Comparison of ENCODE assay signal across 32 mouse cellular contexts in the genomic region with DNA sequence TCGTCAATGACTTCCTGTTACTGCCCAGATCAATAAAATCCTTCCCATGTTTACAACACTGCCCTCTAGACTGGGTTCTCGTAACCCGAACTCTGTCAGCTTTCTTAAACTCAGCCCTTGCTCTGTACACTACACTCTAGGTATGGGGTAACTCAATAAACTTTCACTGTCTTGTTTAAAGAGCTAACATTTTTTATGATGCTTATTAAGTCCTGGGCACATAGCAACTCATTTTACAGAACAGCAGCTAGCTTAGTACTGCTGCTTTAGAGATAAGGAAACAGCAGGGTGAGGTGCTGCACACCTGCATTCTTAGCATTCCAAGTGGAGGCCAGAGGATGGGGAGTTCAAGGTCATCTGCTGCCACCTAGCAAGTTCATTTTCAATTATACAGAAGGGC. TPM values are rescaled to one million over a fixed set of nuclear protein-coding genes. Genes with fewer than 3 reads are reported as not detected.
DNase-seq lines count a peak whose midpoint lies in the region; ATAC-seq and TF ChIP-seq lines count a peak whose summit lies in the region.
"Had no signal": no experiment of that assay in that cellular context is flagged by ENCODE, and none has a peak within 500 bp of the region (broad histone marks: within the 10 kb centered on the region; RNA-seq: fewer than 3 reads in every experiment).

No protein-coding gene starts in this region.

- H3K9me3 ChIP-seq in limb, embryonic 11.5 days (ENCODE audit: control insufficient read depth, low read length), result no peaks in the 10 kb centered on the region
- H3K9me3 ChIP-seq in limb, embryonic 10.5 days (replicated peaks), result no peaks in the 10 kb centered on the region
- no peaks in the 10 kb centered on the region for H3K9me3 ChIP-seq in midbrain, embryonic 14.5 days (ENCODE audit: control insufficient read depth, low read length)
- H3K9me3 ChIP-seq in midbrain, embryonic 16.5 days (replicated peaks; ENCODE audit: control insufficient read depth, low read length, poor library complexity, severe bottlenecking), result no peaks in the 10 kb centered on the region
- H3K9me3 ChIP-seq in intestine, embryonic 14.5 days (ENCODE audit: control insufficient read depth, low read length), result no peaks in the 10 kb centered on the region
- H3K9me3 ChIP-seq in forebrain, embryonic 15.5 days, result no peaks in the 10 kb centered on the region
- H3K9me3 ChIP-seq: forebrain, embryonic 13.5 days; heart, embryonic 13.5 days; hindbrain, embryonic 10.5 days; hindbrain, embryonic 15.5 days; limb, embryonic 13.5 days; liver, embryonic 13.5 days; midbrain, embryonic 13.5 days; neural tube, embryonic 15.5 days had no signal

- no peaks in the 10 kb centered on the region for H3K27me3 ChIP-seq in limb, embryonic 11.5 days (ENCODE audit: control insufficient read depth, insufficient read depth, low read length)
- H3K27me3 ChIP-seq in limb, embryonic 10.5 days (ENCODE audit: low read depth, poor library complexity, severe bottlenecking), result no peaks in the 10 kb centered on the region
- H3K27me3 ChIP-seq in midbrain, embryonic 14.5 days (ENCODE audit: control insufficient read depth, insufficient read depth, low read length), result no peaks in the 10 kb centered on the region
- no peaks in the 10 kb centered on the region for H3K27me3 ChIP-seq in midbrain, embryonic 16.5 days (ENCODE audit: control insufficient read depth, insufficient read depth, low read depth, low read length)
- no peaks in the 10 kb centered on the region for H3K27me3 ChIP-seq in intestine, embryonic 14.5 days (replicated peaks; ENCODE audit: control insufficient read depth, insufficient read depth, low read length)
- no peaks in the 10 kb centered on the region for H3K27me3 ChIP-seq in small intestine, adult 2 months (ENCODE audit: control insufficient read depth, insufficient read depth, low read length)
- H3K27me3 ChIP-seq in forebrain, embryonic 15.5 days, result no peaks in the 10 kb centered on the region
- H3K27me3 ChIP-seq: forebrain, embryonic 13.5 days; heart, embryonic 13.5 days; hindbrain, embryonic 15.5 days; limb, embryonic 13.5 days; liver, embryonic 13.5 days; midbrain, embryonic 13.5 days; neural tube, embryonic 15.5 days had no signal

- no peaks in the 10 kb centered on the region for H3K36me3 ChIP-seq in limb, embryonic 11.5 days (ENCODE audit: control insufficient read depth, insufficient read depth, low read length)
- no peaks in the 10 kb centered on the region for H3K36me3 ChIP-seq in limb, embryonic 10.5 days
- no peaks in the 10 kb centered on the region for H3K36me3 ChIP-seq in midbrain, embryonic 14.5 days (ENCODE audit: control insufficient read depth, insufficient read depth, low read length)
- H3K36me3 ChIP-seq in midbrain, embryonic 16.5 days (ENCODE audit: control insufficient read depth, insufficient read depth, low read length), result no peaks in the 10 kb centered on the region
- no peaks in the 10 kb centered on the region for H3K36me3 ChIP-seq in intestine, embryonic 14.5 days (ENCODE audit: control insufficient read depth, insufficient read depth, low read length)
- H3K36me3 ChIP-seq in small intestine, adult 2 months (ENCODE audit: control insufficient read depth, insufficient read depth, low read length), result no peaks in the 10 kb centered on the region
- H3K36me3 ChIP-seq in forebrain, embryonic 15.5 days, result no peaks in the 10 kb centered on the region
- H3K36me3 ChIP-seq: heart, embryonic 13.5 days; hindbrain, embryonic 10.5 days; hindbrain, embryonic 15.5 days; limb, embryonic 13.5 days; liver, embryonic 13.5 days; midbrain, embryonic 13.5 days; neural tube, embryonic 15.5 days had no signal

- DNase-seq in limb, embryonic 11.5 days (ENCODE audit: low spot score), result no peak
- DNase-seq in limb, embryonic 10.5 days (ENCODE audit: low spot score), result no peak
- no peak for DNase-seq in midbrain, embryonic 14.5 days
- DNase-seq in intestine, embryonic 14.5 days (ENCODE audit: low spot score), result no peak
- DNase-seq in adrenal gland, postnatal 36 days, result no peak
- DNase-seq: adrenal gland, postnatal 25 days; cerebellum, adult 18-20 months; cerebellum, postnatal 14 days; gastrocnemius, adult 2 months; gastrocnemius, postnatal 36 days; heart, adult 2 months; heart, postnatal 14 days; kidney, adult 11 months; kidney, postnatal 14 days; liver, embryonic 13.5 days; lung, adult 2 months; retina, postnatal 1 day; thymus, adult 2 months; thymus, postnatal 36 days had no signal

- TF ChIP-seq POLR2A in small intestine, adult 2 months (IDR thresholded peaks at IDR 0.05; ENCODE audit: low read depth, low read length), result no peak

- WGBS in limb, embryonic 11.5 days, result 11% methylated on average over 3 of the region's 3 CpGs
- WGBS in limb, embryonic 10.5 days, result 24% methylated on average over 3 of the region's 3 CpGs
- 68% methylated on average over 3 of the region's 3 CpGs for WGBS in midbrain, embryonic 14.5 days
- WGBS in midbrain, embryonic 16.5 days, result 68% methylated on average over 3 of the region's 3 CpGs
- 17% methylated on average over 3 of the region's 3 CpGs for WGBS in intestine, embryonic 14.5 days
- WGBS in small intestine, adult 2 months, result 20% methylated on average over 3 of the region's 3 CpGs
- 61% methylated on average over 3 of the region's 3 CpGs for WGBS in forebrain, embryonic 15.5 days

- 0 out of 2 replicates have a peak, but pooled peaks have one; percentile 51 for ATAC-seq in limb, embryonic 11.5 days (ENCODE audit: insufficient number of reproducible peaks, low FRiP score, low TSS enrichment, low read depth)
- no peak for ATAC-seq in midbrain, embryonic 14.5 days (ENCODE audit: low FRiP score, low TSS enrichment)
- no peak for ATAC-seq in midbrain, embryonic 16.5 days
- peak; percentile 79 for ATAC-seq in intestine, embryonic 14.5 days (replicated peaks; ENCODE audit: low FRiP score, low TSS enrichment, low read depth)
- ATAC-seq in forebrain, embryonic 15.5 days (replicated peaks), result no peak
- ATAC-seq: forebrain, embryonic 13.5 days; midbrain, embryonic 13.5 days had no signal

- H3K4me2 ChIP-seq in limb, embryonic 11.5 days (ENCODE audit: low read depth, severe bottlenecking), result no peak overlapping the region
- H3K4me2 ChIP-seq in midbrain, embryonic 14.5 days (ENCODE audit: low read length), result no peak overlapping the region
- H3K4me2 ChIP-seq in midbrain, embryonic 16.5 days (ENCODE audit: low read length), result no peak overlapping the region
- H3K4me2 ChIP-seq in intestine, embryonic 14.5 days (ENCODE audit: low read length), result no peak overlapping the region
- H3K4me2 ChIP-seq in forebrain, embryonic 15.5 days (replicated peaks), result no peak overlapping the region
- H3K4me2 ChIP-seq: forebrain, embryonic 13.5 days; heart, embryonic 13.5 days; hindbrain, embryonic 15.5 days; limb, embryonic 13.5 days; liver, embryonic 13.5 days; midbrain, embryonic 13.5 days; neural tube, embryonic 15.5 days had no signal

- peaks cover 10% of the 10 kb centered on the region; the same call in 1 of the 2 replicates for H3K4me1 ChIP-seq in limb, embryonic 11.5 days (ENCODE audit: control insufficient read depth, insufficient read depth, low read length)
- H3K4me1 ChIP-seq in limb, embryonic 10.5 days, result peaks cover 24% of the 10 kb centered on the region
- H3K4me1 ChIP-seq in midbrain, embryonic 14.5 days (ENCODE audit: control insufficient read depth, insufficient read depth, low read length), result peaks cover 26% of the 10 kb centered on the region
- peaks cover 13% of the 10 kb centered on the region for H3K4me1 ChIP-seq in midbrain, embryonic 16.5 days (ENCODE audit: control insufficient read depth, insufficient read depth, low read length)
- no peaks in the 10 kb centered on the region for H3K4me1 ChIP-seq in intestine, embryonic 14.5 days (replicated peaks; ENCODE audit: control insufficient read depth, insufficient read depth, low read length)
- no peaks in the 10 kb centered on the region; the same call in 1 of the 2 replicates for H3K4me1 ChIP-seq in small intestine, adult 2 months (ENCODE audit: control insufficient read depth, insufficient read depth, insufficient read length, low read length)
- H3K4me1 ChIP-seq in forebrain, embryonic 15.5 days, result no peaks in the 10 kb centered on the region
- H3K4me1 ChIP-seq: liver, embryonic 13.5 days had no signal

- H3K4me3 ChIP-seq in limb, embryonic 11.5 days (ENCODE audit: low read depth, low read length), result no peak overlapping the region
- no peak overlapping the region for H3K4me3 ChIP-seq in limb, embryonic 10.5 days
- H3K4me3 ChIP-seq in midbrain, embryonic 14.5 days (replicated peaks; ENCODE audit: low read depth, low read length), result no peak overlapping the region
- H3K4me3 ChIP-seq in midbrain, embryonic 16.5 days (ENCODE audit: low read depth, low read length), result no peak overlapping the region
- H3K4me3 ChIP-seq in intestine, embryonic 14.5 days (ENCODE audit: low read depth, low read length), result no peak overlapping the region
- H3K4me3 ChIP-seq in small intestine, adult 2 months (ENCODE audit: low read depth, low read length), result no peak overlapping the region
- no peak overlapping the region for H3K4me3 ChIP-seq in forebrain, embryonic 15.5 days
- H3K4me3 ChIP-seq: erythroblast, embryonic 14.5 days; forebrain, embryonic 13.5 days; gastrocnemius, adult 2 months; heart, adult 2 months; heart, embryonic 13.5 days; hindbrain, embryonic 10.5 days; hindbrain, embryonic 15.5 days; limb, embryonic 13.5 days; liver, embryonic 13.5 days; midbrain, embryonic 13.5 days; neural tube, embryonic 15.5 days had no signal

- no peak overlapping the region for H3K27ac ChIP-seq in limb, embryonic 11.5 days (replicated peaks; ENCODE audit: low read depth, low read length)
- no peak overlapping the region for H3K27ac ChIP-seq in limb, embryonic 10.5 days
- 0 out of 2 replicates have a peak overlapping the region, but pooled peaks have one; percentile 1 for H3K27ac ChIP-seq in midbrain, embryonic 14.5 days (replicated peaks; ENCODE audit: low read depth, low read length)
- H3K27ac ChIP-seq in midbrain, embryonic 16.5 days (ENCODE audit: low read length), result no peak overlapping the region
- no peak overlapping the region for H3K27ac ChIP-seq in intestine, embryonic 14.5 days (ENCODE audit: low read depth)
- 0 out of 2 replicates have a peak overlapping the region, but pooled peaks have one; percentile 16 for H3K27ac ChIP-seq in small intestine, adult 2 months (ENCODE audit: insufficient read depth, low read depth, low read length)
- no peak overlapping the region for H3K27ac ChIP-seq in forebrain, embryonic 15.5 days (replicated peaks)
- H3K27ac ChIP-seq: forebrain, embryonic 13.5 days; gastrocnemius, adult 2 months; heart, adult 2 months; heart, embryonic 13.5 days; hindbrain, embryonic 10.5 days; hindbrain, embryonic 15.5 days; limb, embryonic 13.5 days; liver, embryonic 13.5 days; macrophage; neural tube, embryonic 15.5 days; stomach, postnatal 0 days had no signal

- no peak for TF ChIP-seq CTCF in small intestine, adult 2 months (IDR thresholded peaks at IDR 0.05; ENCODE audit: extremely low read depth, insufficient read length, insufficient replicate concordance, low read depth, low read length)

- no peak overlapping the region for H3K9ac ChIP-seq in limb, embryonic 11.5 days (ENCODE audit: low read length)
- H3K9ac ChIP-seq in midbrain, embryonic 14.5 days (replicated peaks; ENCODE audit: low read length), result no peak overlapping the region
- no peak overlapping the region for H3K9ac ChIP-seq in midbrain, embryonic 16.5 days (ENCODE audit: low read depth, low read length)
- no peak overlapping the region for H3K9ac ChIP-seq in intestine, embryonic 14.5 days (ENCODE audit: low read length)
- H3K9ac ChIP-seq in forebrain, embryonic 15.5 days (replicated peaks), result no peak overlapping the region
- H3K9ac ChIP-seq: forebrain, embryonic 13.5 days; heart, embryonic 13.5 days; hindbrain, embryonic 15.5 days; limb, embryonic 13.5 days; liver, embryonic 13.5 days; midbrain, embryonic 13.5 days; neural tube, embryonic 15.5 days had no signal

RNA-seq across cellular contexts. Expression of a gene that starts 21.3 kb away (rescaled TPM):
- polyA plus RNA-seq in limb, embryonic 11.5 days (2014; fragmentation: Nextera tagmentation; extraction: Ambion mirVana), result 6.1 and 7.1 TPM in 2 replicates
- 8.3 and 10.1 TPM in 2 replicates for polyA plus RNA-seq in limb, embryonic 10.5 days (2016; fragmentation: Nextera tagmentation; extraction: Ambion mirVana)
- 61.3 and 83.0 TPM in 2 replicates for polyA plus RNA-seq in midbrain, embryonic 14.5 days (2014; fragmentation: Nextera tagmentation; extraction: Ambion mirVana)
- 57.4 and 72.4 TPM in 2 replicates for polyA plus RNA-seq in midbrain, embryonic 16.5 days (2015; fragmentation: Nextera tagmentation; extraction: Ambion mirVana)
- polyA plus RNA-seq in intestine, embryonic 14.5 days (2014; fragmentation: Nextera tagmentation; extraction: Ambion mirVana), result 6.8 and 7.4 TPM in 2 replicates
- polyA plus RNA-seq in small intestine, adult 2 months (2012; rRNA removed), result 2.8 and 6.7 TPM in 2 replicates
- 71.2 TPM in 2 replicates for polyA plus RNA-seq in forebrain, embryonic 15.5 days (2015; fragmentation: Nextera tagmentation; extraction: Ambion mirVana)
- 10 to 100 TPM; 43.5 to 49.2 TPM for total RNA-seq in adrenal gland, postnatal 36 days (2021)

Comparison
In these comparisons a context has a peak if more than half of its experiments do, and no peak if none do; other contexts are left out.
1. H3K27ac ChIP-seq: peak in midbrain, embryonic 14.5 days (single experiment) and small intestine, adult 2 months (single experiment); none in limb, embryonic 11.5 days (single experiment), limb, embryonic 10.5 days (single experiment), midbrain, embryonic 16.5 days (single experiment), intestine, embryonic 14.5 days (single experiment) and forebrain, embryonic 15.5 days (single experiment).
2. ATAC-seq: peak in limb, embryonic 11.5 days (single experiment) and intestine, embryonic 14.5 days (single experiment); none in midbrain, embryonic 14.5 days (single experiment), midbrain, embryonic 16.5 days (single experiment) and forebrain, embryonic 15.5 days (single experiment).